Mouse (Mus musculus): ENCODE measurements at regions not wholly inside any gene's neighbourhood (a gene's known extent, or its start where the extent isn't known, plus 50 kb on each side); places are given as distances from the start of the nearest gene placed in this dataset.

GRCm38 (mm10) chr1:120762921-120763595 is 160.8 kb downstream of the En1 start:
- H3K9me3 ChIP-seq: no peaks in the 10 kb centered on the region
- ATAC-seq (ENCODE audit: low FRiP score, low read depth): no peak
- no peaks in the 10 kb centered on the region for H3K27me3 ChIP-seq
- WGBS: 27% methylated on average over 4 of the region's 4 CpGs
- H3K9ac ChIP-seq (replicated peaks): no peak overlapping the region
- H3K27ac ChIP-seq (replicated peaks): no peak overlapping the region
- H3K4me3 ChIP-seq: no peak overlapping the region
- no peaks in the 10 kb centered on the region for H3K4me1 ChIP-seq
- no peaks in the 10 kb centered on the region for H3K36me3 ChIP-seq
- H3K4me2 ChIP-seq (replicated peaks): no peak overlapping the region

DNA sequence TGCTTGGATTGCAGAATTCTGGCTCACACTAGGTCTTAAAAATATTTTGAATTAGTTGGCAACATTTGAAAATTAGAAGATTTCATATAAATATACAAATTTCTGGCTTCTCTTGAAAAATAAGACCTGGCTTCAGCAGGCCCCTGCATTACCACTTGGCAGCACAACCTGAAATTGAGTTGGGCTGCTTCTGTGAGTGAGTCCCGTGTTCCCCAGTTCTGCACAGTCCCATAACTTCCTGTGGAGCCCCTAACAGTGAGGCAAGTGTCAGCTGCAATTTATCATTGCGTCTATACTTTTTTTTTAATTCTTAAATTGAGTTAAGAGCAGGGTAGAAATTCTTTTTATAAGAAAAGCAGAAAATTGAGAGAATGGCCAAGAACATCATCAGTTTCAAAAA is 164.8 kb downstream of the En1 start:
- no peak overlapping the region for H3K4me3 ChIP-seq
- no peak overlapping the region for H3K9ac ChIP-seq (replicated peaks)
- no peaks in the 10 kb centered on the region for H3K9me3 ChIP-seq
- WGBS: 87% methylated on average over 2 of the region's 2 CpGs
- H3K4me2 ChIP-seq (replicated peaks): no peak overlapping the region
- H3K27me3 ChIP-seq: no peaks in the 10 kb centered on the region
- H3K27ac ChIP-seq (replicated peaks): no peak overlapping the region
- no peaks in the 10 kb centered on the region for H3K36me3 ChIP-seq
- no peak for ATAC-seq (ENCODE audit: low FRiP score, low read depth)
- H3K4me1 ChIP-seq: no peaks in the 10 kb centered on the region

DNA sequence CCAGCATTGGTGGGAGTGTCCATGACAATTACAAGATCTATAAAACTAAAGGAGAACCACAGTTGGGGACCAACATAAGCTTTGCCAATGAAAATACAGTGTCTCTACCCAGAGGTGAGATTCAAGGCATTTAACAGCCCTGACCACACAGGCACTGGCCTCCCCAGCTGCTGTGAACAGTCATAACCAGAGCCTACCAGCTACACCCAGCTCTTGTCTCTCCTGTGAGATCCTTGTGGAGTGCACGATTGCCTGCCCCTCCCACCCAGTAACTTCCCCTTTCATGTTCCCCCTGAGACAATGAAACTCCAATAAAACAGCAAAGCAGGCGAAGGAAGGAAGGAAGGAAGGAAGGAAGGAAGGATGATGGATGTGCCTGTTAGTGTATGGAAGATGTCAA is 169.1 kb downstream of the En1 start:
- Histone ChIP-seq H3K36me3 (no peaks in the 10 kb centered on the region), H3K4me1 (no peaks in the 10 kb centered on the region), H3K9ac (replicated peaks) (no peak overlapping the region), H3K27ac (replicated peaks) (no peak overlapping the region), H3K27me3 (no peaks in the 10 kb centered on the region), H3K9me3 (no peaks in the 10 kb centered on the region), H3K4me2 (replicated peaks) (no peak overlapping the region), H3K4me3 (no peak overlapping the region)
- WGBS: 82% methylated on average over 2 of the region's 2 CpGs
- no peak for ATAC-seq (ENCODE audit: low FRiP score, low read depth)

GRCm38 (mm10) chr1:120776906-120777305 is 174.7 kb downstream of the En1 start:
- H3K27me3 ChIP-seq: no peaks in the 10 kb centered on the region

GRCm38 (mm10) chr1:120777468-120777867 is 175.2 kb downstream of the En1 start:
- no peaks in the 10 kb centered on the region for H3K27me3 ChIP-seq
- H3K9ac ChIP-seq (replicated peaks): no peak overlapping the region
- no peaks in the 10 kb centered on the region for H3K9me3 ChIP-seq
- no peaks in the 10 kb centered on the region for H3K4me1 ChIP-seq
- H3K4me3 ChIP-seq: no peak overlapping the region
- H3K36me3 ChIP-seq: no peaks in the 10 kb centered on the region
- H3K4me2 ChIP-seq (replicated peaks): no peak overlapping the region
- H3K27ac ChIP-seq (replicated peaks): no peak overlapping the region
- ATAC-seq (ENCODE audit: low FRiP score, low read depth): no peak
- WGBS: 90% methylated on average over 2 of the region's 2 CpGs

More at GRCm38 (mm10) chr1:120776906-120777305, 174.7 kb downstream of the En1 start:
- Histone ChIP-seq H3K4me3 (no peak overlapping the region), H3K27ac (replicated peaks) (no peak overlapping the region), H3K9ac (replicated peaks) (no peak overlapping the region), H3K36me3 (no peaks in the 10 kb centered on the region), H3K9me3 (no peaks in the 10 kb centered on the region), H3K4me2 (replicated peaks) (no peak overlapping the region), H3K4me1 (no peaks in the 10 kb centered on the region)
- 67% methylated on average over 2 of the region's 2 CpGs for WGBS
- ATAC-seq (ENCODE audit: low FRiP score, low read depth): no peak

GRCm38 (mm10) chr1:120795245-120795644 is 193.0 kb downstream of the En1 start:
- 73% methylated on average over 14 of the region's 14 CpGs for WGBS
- H3K36me3 ChIP-seq: no peaks in the 10 kb centered on the region

GRCm38 (mm10) chr1:120801248-120801979 is 199.2 kb downstream of the En1 start:
- H3K4me1 ChIP-seq: peaks cover 4% of the 10 kb centered on the region; the same call in 1 of the 2 replicates
- no peak overlapping the region for H3K27ac ChIP-seq (replicated peaks)
- WGBS: 15% methylated on average over 5 of the region's 5 CpGs
- ATAC-seq (ENCODE audit: low FRiP score, low read depth): 0 out of 2 replicates have a peak, but pooled peaks have one; percentile 34
- H3K4me2 ChIP-seq (replicated peaks): 0 out of 2 replicates have a peak overlapping the region, but pooled peaks have one; percentile 1
- no peaks in the 10 kb centered on the region for H3K36me3 ChIP-seq
- H3K9ac ChIP-seq (replicated peaks): no peak overlapping the region
- no peak overlapping the region for H3K4me3 ChIP-seq
- H3K9me3 ChIP-seq: no peaks in the 10 kb centered on the region
- no peaks in the 10 kb centered on the region for H3K27me3 ChIP-seq

More at GRCm38 (mm10) chr1:120795245-120795644, 193.0 kb downstream of the En1 start:
- ATAC-seq (ENCODE audit: low FRiP score, low read depth): no peak
- Histone ChIP-seq H3K4me1 (no peaks in the 10 kb centered on the region), H3K27ac (replicated peaks) (no peak overlapping the region), H3K4me3 (no peak overlapping the region), H3K4me2 (replicated peaks) (no peak overlapping the region), H3K9ac (replicated peaks) (no peak overlapping the region), H3K27me3 (no peaks in the 10 kb centered on the region), H3K9me3 (no peaks in the 10 kb centered on the region)

- Histone ChIP-seq H3K4me2 (replicated peaks) (0 out of 2 replicates have a peak overlapping the region, but pooled peaks have one; percentile 1), H3K36me3 (no peaks in the 10 kb centered on the region), H3K9ac (replicated peaks) (no peak overlapping the region), H3K4me1 (peaks cover 4% of the 10 kb centered on the region; the same call in 1 of the 2 replicates), H3K4me3 (no peak overlapping the region), H3K9me3 (no peaks in the 10 kb centered on the region), H3K27ac (replicated peaks) (no peak overlapping the region), H3K27me3 (no peaks in the 10 kb centered on the region)
- WGBS: 54% methylated on average over 8 of the region's 8 CpGs
- ATAC-seq (ENCODE audit: low FRiP score, low read depth): no peak
Measured at GRCm38 (mm10) chr1:120801980-120802364, 199.8 kb downstream of the En1 start.

DNA sequence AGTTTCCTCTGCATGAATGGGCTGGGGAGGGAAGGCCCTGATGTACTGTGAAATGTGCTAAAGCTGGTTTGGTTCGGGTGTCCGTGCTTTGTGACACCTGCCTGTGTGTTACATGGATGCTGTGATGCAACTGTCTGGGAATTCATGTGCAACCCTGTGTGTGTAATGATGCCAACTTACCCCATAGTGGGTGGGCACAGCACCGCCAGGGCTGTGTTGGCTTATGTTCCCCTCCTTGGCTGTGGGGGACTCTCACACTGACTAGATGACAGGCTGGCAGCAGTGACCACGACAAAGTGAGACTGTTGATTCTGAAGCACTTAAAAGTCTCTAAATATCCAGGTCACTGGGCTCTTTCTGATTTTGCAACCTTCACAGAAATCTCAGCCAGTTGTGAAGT is 212.2 kb downstream of the En1 start:
- H3K4me3 ChIP-seq: no peak overlapping the region
- no peak for ATAC-seq (ENCODE audit: low FRiP score, low read depth)
- H3K4me1 ChIP-seq: no peaks in the 10 kb centered on the region
- H3K9ac ChIP-seq (replicated peaks): no peak overlapping the region
- WGBS: 83% methylated on average over 4 of the region's 4 CpGs
- H3K27me3 ChIP-seq: no peaks in the 10 kb centered on the region
- H3K27ac ChIP-seq (replicated peaks): no peak overlapping the region
- H3K36me3 ChIP-seq: no peaks in the 10 kb centered on the region
- no peaks in the 10 kb centered on the region for H3K9me3 ChIP-seq
- no peak overlapping the region for H3K4me2 ChIP-seq (replicated peaks)

GRCm38 (mm10) chr1:120816237-120816820 is 214.1 kb downstream of the En1 start:
- no peak overlapping the region for H3K27ac ChIP-seq (replicated peaks)
- no peaks in the 10 kb centered on the region for H3K36me3 ChIP-seq
- WGBS: 55% methylated on average over 5 of the region's 5 CpGs
- no peaks in the 10 kb centered on the region for H3K27me3 ChIP-seq
- no peaks in the 10 kb centered on the region for H3K9me3 ChIP-seq
- no peak overlapping the region for H3K9ac ChIP-seq (replicated peaks)
- no peak overlapping the region for H3K4me3 ChIP-seq
- no peak overlapping the region for H3K4me2 ChIP-seq (replicated peaks)
- ATAC-seq (ENCODE audit: low FRiP score, low read depth): no peak
- no peaks in the 10 kb centered on the region for H3K4me1 ChIP-seq

DNA sequence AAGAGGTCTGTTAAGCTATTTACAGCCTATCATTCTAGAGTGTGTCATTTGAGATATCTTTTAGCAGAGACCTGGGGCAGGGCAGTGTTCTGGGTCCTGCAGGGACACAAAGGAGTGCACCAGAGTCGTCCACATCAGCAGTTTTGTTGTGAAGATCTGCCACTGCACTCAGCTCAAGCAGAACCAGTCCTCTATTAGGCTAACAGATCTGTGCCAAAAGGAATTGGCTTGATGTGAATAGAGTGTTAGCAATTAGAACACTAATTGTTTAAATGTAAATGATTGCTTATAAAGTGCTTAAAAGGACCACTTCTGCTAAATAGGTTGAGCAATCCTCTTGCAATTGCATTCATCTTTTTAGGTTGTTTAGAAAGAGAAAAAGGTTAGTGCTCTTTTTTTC is 215.3 kb downstream of the En1 start:
- no peak for ATAC-seq (ENCODE audit: low FRiP score, low read depth)
- 24% methylated on average over 1 of the region's 1 CpGs for WGBS
- no peak overlapping the region for H3K4me2 ChIP-seq (replicated peaks)
- H3K4me1 ChIP-seq: no peaks in the 10 kb centered on the region
- no peak overlapping the region for H3K9ac ChIP-seq (replicated peaks)
- H3K9me3 ChIP-seq: no peaks in the 10 kb centered on the region
- no peaks in the 10 kb centered on the region for H3K36me3 ChIP-seq
- no peaks in the 10 kb centered on the region for H3K27me3 ChIP-seq
- H3K4me3 ChIP-seq: no peak overlapping the region
- no peak overlapping the region for H3K27ac ChIP-seq (replicated peaks)

- Histone ChIP-seq H3K4me1 (no peaks in the 10 kb centered on the region), H3K9me3 (no peaks in the 10 kb centered on the region), H3K9ac (replicated peaks) (no peak overlapping the region), H3K4me2 (replicated peaks) (no peak overlapping the region), H3K36me3 (no peaks in the 10 kb centered on the region), H3K4me3 (no peak overlapping the region), H3K27ac (replicated peaks) (no peak overlapping the region), H3K27me3 (no peaks in the 10 kb centered on the region)
- no peak for ATAC-seq (ENCODE audit: low FRiP score, low read depth)
- 72% methylated on average over 1 of the region's 1 CpGs for WGBS
Measured at GRCm38 (mm10) chr1:120831975-120832374, 229.8 kb downstream of the En1 start.

Measured in midbrain, embryonic 12.5 days (tissue).